Mouse (Mus musculus) ES-E14 (cell line): Measurements from ENCODE around the gene Eif4b.

Experiments
- CHD2 ChIP-seq: IDR thresholded peaks from 2 replicates; pipeline ENCODE4 v1.6.1; 2014; ENCODE audit warnings: mild to moderate bottlenecking, low read depth, low read length, inconsistent platforms
- HCFC1 ChIP-seq: IDR thresholded peaks from 2 replicates; pipeline ENCODE4 v1.6.1; 2012; ENCODE audit warnings: low read length, inconsistent platforms, borderline replicate concordance; ENCODE audit not compliant: insufficient read depth
- ZNF384 ChIP-seq: IDR thresholded peaks from 2 replicates; pipeline ENCODE4 v1.6.1; 2012; ENCODE audit warnings: low read depth, low read length, inconsistent platforms

DNA sequence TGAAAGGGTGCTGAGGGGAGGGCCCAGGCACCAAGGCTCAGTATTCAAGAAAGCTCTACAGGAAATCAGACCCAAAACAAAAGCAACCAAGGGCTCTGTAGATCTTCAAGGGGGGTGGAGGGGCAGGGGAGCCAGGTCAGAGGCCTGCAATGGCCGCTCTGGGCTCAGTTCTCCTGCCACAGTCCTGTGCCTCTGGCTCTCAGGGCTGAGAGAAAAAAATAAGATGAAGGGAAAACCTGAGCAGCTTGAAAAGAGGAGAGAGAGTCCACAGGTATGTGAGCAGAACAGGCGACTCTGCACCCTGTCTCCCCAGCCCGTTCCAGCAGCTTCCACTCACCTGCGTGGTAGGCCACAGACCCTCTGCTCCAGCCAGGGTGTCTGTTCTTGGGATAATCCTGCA lies 45.0 kb downstream of the Eif4b start:
- TF ChIP-seq CHD2 (no peak), ZNF384 (no peak), HCFC1 (no peak)
